Mouse (Mus musculus) gastrocnemius, postnatal 25 days (tissue): ENCODE data around the gene Mmp17. TPM values are rescaled to one million over a fixed set of nuclear protein-coding genes. Genes with fewer than 3 reads are reported as not detected.
"Not testable (repeated sequence)": the region's sequence is repeated elsewhere in the genome, so short reads cannot be mapped to it uniquely, and the experiment has no call there.

Experiments used
- DNase-seq: peaks from one replicate; pipeline ENCODE4 v3.0.0; 2022
- total RNA-seq, 2 experiments: library from RNA; stranded (reverse); gene quantifications; 1 replicate in 1 of 2; 2 replicates in 1 of 2; pipeline ENCODE4 v1.2.3; 2021

The Mmp17 gene
- total RNA-seq, 2 experiments from 2014 or later = 0.33 to 0.43 TPM

DNA sequence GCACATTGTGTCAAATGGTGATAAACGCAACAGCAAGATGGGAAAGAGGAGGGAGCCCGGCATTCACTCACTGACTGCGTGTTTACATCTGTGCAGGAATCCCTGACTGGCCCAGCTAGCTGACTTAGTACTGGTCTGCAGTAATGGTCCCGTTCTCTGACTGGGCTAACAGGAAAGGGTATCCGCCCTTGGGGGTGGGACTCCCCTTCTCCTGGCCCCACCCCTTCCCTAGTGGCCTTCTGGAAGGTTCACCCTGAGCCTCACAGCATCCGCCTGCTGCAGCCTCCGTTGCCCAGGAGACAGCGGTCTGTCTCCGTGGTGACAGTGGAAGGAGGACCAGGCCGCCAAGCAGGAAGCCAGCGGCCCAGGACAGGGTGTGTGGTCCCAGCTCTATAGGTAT, 6.9 kb downstream of the Mmp17 start:
- DNase-seq = no peak

GRCm38 (mm10) chr5:129594116-129595114, 10.4 kb downstream of the Mmp17 start:
- peak; percentile 41 for DNase-seq

DNA sequence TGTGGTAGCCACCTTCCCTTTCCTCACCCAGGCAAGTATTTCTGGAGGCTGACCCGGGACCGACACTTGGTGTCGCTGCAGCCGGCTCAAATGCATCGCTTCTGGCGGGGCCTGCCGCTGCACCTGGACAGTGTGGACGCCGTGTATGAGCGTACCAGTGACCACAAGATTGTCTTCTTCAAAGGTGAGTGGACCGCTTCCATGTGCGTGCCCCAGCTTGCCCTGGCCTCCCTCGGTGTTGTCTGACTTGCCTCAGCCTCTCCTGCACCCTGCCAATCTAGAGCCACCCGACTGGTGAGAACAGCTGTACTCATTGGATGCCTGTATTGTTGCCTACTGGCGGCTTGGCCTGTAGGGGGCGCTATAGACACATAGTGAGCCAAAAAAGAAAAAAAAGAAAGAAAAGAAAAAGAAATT, 18.1 kb downstream of the Mmp17 start:
- DNase-seq = no peak

DNA sequence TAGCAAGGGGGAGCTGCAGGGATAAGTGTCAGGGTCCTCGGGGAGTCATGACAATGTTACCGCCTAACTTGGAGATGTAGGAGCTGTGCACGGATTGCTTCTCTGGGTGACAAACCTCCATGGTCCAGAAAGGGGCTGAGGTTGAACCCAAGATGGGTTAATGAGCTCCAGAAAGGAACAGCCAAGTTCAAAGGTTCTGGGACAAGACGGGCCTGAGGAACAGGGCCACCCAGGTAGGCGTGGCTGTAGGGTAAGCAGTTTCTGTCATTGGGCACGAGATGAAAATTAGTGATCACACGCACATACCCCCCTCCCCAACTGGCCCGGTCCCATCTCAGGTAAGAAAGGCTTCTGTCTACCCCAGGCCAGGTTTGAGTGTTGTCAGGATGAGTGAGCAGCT, 23.5 kb downstream of the Mmp17 start:
- no peak for DNase-seq

DNA sequence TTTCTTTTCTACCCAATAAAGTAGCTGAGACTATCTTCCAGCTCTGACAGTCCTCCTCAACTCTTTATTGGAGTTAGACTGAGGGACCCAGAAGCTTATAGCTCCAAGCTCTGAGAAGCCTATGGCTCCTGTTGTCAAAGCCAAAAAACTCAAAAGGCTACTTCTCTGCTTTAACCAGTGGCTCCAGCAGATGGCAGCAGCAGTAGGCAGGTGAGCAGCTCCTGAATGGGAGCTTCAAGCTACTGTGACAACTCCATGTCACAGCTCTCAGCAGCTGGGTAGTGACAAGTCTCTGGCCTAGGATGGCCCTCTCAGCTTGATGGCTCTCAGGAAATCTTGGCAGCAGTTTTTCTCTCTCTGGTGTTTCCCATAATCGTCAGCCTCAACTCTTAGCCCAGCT, 27.1 kb downstream of the Mmp17 start:
- peak; percentile 58 for DNase-seq

- not testable (repeated sequence) for DNase-seq
Observed at GRCm38 (mm10) chr5:129620600-129620999, 36.6 kb downstream of the Mmp17 start.

DNA sequence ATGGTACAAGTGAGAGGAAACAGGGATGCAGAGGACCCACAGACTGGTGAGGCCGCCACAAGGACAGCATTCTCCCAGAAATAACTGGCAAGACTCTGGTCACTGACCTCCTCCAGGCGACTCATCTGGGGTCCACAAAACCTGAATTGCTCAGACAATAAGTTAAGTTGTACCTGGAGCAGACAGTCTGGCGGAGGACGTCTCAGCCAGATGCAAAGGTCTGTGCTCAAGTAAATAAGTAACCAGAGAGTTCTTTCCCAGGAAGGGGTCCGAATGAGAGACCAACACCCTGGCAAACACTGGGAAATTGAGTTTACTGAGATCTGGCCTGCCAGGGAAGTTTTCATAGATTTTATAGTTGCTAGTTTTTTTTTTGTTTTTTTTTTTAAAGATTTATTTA, 37.4 kb downstream of the Mmp17 start:
- DNase-seq = no peak

DNA sequence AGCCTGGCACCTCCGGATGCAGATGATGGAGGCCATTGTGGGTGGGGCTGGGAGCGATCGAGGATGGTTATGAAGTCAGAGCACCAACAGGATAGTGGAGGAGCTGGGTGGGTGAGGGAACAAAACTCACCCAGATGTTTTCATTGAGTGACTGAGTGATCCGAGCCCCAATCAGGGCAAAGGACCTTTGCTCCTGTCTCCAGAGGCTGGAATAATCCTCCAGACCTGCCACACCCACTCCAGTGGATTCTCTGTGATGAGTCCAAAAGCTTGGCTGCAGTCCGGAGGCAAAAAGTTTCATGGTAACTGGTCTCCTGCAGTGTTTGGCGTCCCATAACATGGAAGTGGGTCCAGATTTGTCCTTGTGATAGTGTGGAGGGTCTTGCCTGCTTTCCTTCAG, 42.1 kb downstream of the Mmp17 start:
- no peak for DNase-seq

- not testable (repeated sequence) for DNase-seq
Observed at GRCm38 (mm10) chr5:129626586-129626985, 42.6 kb downstream of the Mmp17 start.

DNA sequence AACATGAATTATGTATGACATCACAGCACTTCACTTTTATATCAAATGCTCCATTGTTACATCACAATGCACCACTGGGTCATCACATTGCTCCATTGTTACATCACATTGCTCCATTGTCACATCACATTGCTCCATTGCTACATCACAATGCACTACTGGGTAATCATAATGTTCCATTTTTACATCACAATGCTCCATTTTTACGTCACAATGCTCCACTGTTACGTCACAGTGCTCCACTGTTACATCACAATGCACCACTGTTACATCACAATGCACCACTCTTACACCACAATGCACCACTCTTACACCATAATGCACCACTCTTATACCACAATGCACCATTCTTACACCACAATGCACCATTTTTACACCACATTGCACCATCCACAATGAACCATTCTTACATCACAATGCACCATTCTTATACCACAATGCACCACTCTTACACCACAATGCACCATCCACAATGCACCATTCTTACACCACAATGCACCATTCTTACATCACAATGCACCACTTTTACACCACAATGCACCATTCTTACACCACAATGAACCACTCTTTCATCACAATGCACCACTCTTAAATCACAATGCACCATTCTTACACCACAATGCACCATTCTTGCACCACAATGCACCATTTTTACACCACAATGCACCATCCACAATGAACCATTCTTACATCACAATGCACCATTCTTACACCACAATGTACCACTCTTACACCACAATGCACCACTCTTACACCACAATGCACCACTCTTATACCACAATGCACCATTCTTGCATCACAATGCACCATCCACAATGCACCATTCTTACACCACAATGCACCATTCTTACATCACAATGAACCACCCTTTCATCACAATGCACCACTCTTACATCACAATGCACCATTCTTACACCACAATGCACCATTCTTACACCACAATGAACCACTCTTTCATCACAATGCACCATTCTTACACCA, 48.6 kb downstream of the Mmp17 start:
- not testable (repeated sequence) for DNase-seq

DNA sequence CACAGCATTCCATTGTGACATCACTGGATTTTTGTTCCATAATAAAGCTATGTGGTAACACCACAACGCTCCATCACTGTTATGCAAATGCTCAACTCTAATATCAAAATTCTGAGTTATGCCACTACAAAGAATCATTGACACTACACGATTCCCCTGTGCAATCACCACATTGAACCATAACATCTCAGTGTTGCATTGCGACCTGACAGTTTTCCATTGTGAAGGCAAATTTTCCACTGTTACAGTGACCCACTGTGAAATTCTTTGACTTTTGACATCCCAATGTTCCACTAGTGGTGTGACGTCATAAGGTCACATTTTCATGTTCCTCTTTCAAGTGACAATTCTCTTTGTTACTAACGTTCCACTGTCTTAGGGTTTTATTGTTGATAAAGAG, 66.9 kb downstream of the Mmp17 start:
- DNase-seq = no peak

DNA sequence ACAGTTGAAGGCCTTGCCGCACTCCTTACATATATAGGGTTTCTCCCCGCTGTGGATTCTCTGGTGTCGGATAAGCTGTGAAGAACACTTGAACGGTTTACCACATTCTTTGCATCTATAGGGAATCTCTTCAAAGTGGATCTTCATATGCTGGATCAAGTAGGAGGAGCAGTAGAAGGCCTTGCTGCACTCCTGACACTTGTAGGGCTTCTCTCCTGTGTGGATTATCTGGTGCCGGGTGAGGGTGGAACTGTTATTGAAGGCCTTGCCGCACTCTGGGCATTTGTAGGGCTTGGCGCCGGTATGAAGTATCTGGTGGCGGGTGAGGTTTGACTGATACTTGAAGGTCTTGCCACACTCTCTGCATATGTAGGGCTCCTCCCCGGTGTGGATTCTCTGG, 73.0 kb downstream of the Mmp17 start:
- no peak for DNase-seq

DNA sequence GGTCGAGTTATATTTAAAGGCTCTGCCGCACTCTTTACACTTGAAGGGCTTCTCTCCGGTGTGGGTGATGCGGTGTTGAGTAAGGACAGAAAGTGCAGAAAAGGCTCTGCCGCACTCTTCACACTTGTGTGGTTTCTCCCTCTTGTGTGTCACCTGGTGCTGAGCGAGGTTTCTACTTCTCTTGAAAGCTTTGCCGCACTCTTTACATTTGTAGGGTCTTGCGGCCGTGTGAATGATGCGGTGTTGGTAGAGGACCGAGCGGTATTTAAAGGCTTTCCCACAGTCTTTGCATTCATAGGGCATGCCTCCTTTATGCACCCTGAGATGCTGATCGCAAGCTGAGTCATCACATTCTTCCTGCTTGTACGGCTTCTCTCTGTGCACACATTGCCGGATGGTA, 74.0 kb downstream of the Mmp17 start:
- no peak for DNase-seq

Other genes starting within 250 kb of the Mmp17 start
- 10 to 100 TPM; 23.0 to 25.0 TPM for gene Sfswap, start 82.9 kb upstream of the Mmp17 start, total RNA-seq
- gene Zfp11, start 85.9 kb downstream of the Mmp17 start, total RNA-seq = 1 to 10 TPM; 1.8 TPM
- gene Sept14, start 124.3 kb downstream of the Mmp17 start, total RNA-seq = not detected
- gene Mrps17, start 131.3 kb downstream of the Mmp17 start, total RNA-seq = 10 to 100 TPM; 57.3 to 63.7 TPM
- 100 to 1,000 TPM; 510 to 555 TPM for gene Nipsnap2, start 140.9 kb downstream of the Mmp17 start, total RNA-seq
- gene Psph, start 203.3 kb downstream of the Mmp17 start, total RNA-seq = 10 to 100 TPM; 11.6 to 12.3 TPM